Mouse (Mus musculus): ENCODE measurements around the gene Anapc15.

- TF ChIP-seq MAFK (IDR thresholded peaks at IDR 0.05; ENCODE audit: insufficient read depth, low read depth, low read length) = no peak
- no peak for TF ChIP-seq CHD2 (IDR thresholded peaks at IDR 0.05; ENCODE audit: low read depth, low read length)
- no peak for TF ChIP-seq HCFC1 (IDR thresholded peaks at IDR 0.05; ENCODE audit: borderline replicate concordance, insufficient read depth, low read length)
- TF ChIP-seq ZC3H11A (IDR thresholded peaks at IDR 0.05; ENCODE audit: borderline replicate concordance, low read depth, low read length) = no peak
- no peak for TF ChIP-seq ZNF384 (IDR thresholded peaks at IDR 0.05; ENCODE audit: low read depth, low read length)
These were observed 10.7 kb upstream of the Anapc15 start for GRCm38 (mm10) chr7:101852846-101853245.
